Mouse (Mus musculus): ENCODE results near the gene Vmn1r169. TPM values are rescaled to one million over a fixed set of nuclear protein-coding genes. Genes with fewer than 3 reads are reported as not detected.
"Not testable (repeated sequence)": the region's sequence is repeated elsewhere in the genome, so short reads cannot be mapped to it uniquely, and the experiment has no call there.

Gene Vmn1r169
- not detected in 2 replicates for polyA plus RNA-seq (2012; rRNA removed)

DNA sequence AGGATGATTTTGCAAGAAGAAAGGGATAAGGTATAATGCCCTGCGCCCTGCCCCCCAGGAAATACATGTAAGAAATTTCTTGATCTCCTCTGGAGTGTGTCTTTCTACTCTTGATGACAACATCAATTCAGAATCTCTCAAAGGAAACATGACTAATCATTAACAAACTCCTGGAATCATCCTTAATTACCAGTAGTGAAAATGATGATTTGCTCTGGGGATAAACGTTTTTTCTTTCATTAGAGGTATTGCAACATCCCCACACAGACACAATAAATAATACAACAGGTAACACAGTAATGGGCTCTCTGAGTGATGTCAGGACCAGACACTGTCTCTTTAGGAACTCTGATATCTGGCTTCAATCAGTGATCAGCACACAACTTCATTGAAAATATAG is at the start of gene Vmn1r169:
Vmn1r169 (plus strand) TSS at position 301 of the 400 bp plus-strand sequence.
- DNase-seq (ENCODE audit: low read depth): not testable (repeated sequence)

DNA sequence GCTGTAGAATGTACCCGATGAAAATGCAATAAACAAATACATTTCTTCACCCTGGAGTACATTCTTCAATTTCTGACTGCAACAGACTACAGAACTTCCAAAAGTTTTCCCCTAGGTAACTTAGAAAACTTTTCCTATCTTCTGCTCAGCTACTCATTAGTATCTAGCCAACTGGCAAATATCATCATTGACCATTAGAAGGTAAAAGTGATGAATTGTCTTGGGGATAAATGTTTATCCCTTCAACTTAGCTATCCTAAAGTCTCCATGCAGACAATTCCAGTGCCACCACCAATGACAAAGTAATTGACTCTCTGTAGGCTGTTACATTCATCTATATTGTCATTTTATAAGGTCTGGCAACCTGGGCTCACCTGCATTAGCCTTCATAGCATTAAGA is 35.9 kb upstream of the Vmn1r169 start, which contains the start of gene Vmn1r168:
Vmn1r168 (plus strand) TSS at position 301 of the 400 bp plus-strand sequence.
- DNase-seq (ENCODE audit: low read depth): not testable (repeated sequence)

DNA sequence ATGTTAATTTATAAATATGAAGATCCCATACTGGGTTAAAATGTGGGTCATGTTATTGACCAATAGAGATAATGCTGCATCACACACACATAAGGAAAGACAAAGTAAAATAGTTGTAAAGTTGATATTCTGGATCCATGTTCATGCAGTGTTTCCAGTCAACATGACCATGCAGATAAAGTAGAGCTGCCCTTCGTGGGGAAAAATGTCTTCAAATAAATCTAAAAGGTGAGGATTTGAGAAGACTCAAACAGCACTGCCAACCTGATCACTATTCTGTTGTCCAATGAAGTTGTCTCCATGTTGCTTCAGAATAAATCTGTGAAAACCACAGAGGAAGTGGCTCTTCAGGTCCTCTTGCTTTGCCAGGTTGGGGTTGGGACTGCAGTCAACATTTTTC is 30.5 kb downstream of the Vmn1r169 start, which contains the start of gene Vmn1r170:
Vmn1r170 (plus strand) TSS at position 301 of the 400 bp plus-strand sequence.
- DNase-seq (ENCODE audit: low read depth): not testable (repeated sequence)

Other genes with a start within 250 kb of the Vmn1r169 start
- gene Nlrp5, start 189.6 kb upstream of the Vmn1r169 start, polyA plus RNA-seq (2012; rRNA removed): not detected in 2 replicates
- gene Vmn1r167, start 68.3 kb upstream of the Vmn1r169 start, polyA plus RNA-seq (2012; rRNA removed): not detected in 2 replicates
- gene Vmn1r168, start 35.8 kb upstream of the Vmn1r169 start, polyA plus RNA-seq (2012; rRNA removed): not detected in 2 replicates
- not detected in 2 replicates for gene Vmn1r170, start 30.6 kb downstream of the Vmn1r169 start, polyA plus RNA-seq (2012; rRNA removed)
- not detected in 2 replicates for gene Vmn1r171, start 55.2 kb downstream of the Vmn1r169 start, polyA plus RNA-seq (2012; rRNA removed)
- gene Vmn1r172, start 82.8 kb downstream of the Vmn1r169 start, polyA plus RNA-seq (2012; rRNA removed): not detected in 2 replicates
- not detected in 2 replicates for gene Vmn1r173, start 125.2 kb downstream of the Vmn1r169 start, polyA plus RNA-seq (2012; rRNA removed)
- gene Vmn1r174, start 176.7 kb downstream of the Vmn1r169 start, polyA plus RNA-seq (2012; rRNA removed): not detected in 2 replicates
- not detected in 2 replicates for gene Vmn1r175, start 235.1 kb downstream of the Vmn1r169 start, polyA plus RNA-seq (2012; rRNA removed)

All from brain, embryonic 14.5 days (tissue).